Mouse (Mus musculus) bone marrow macrophage, adult 2 months (primary cell): ENCODE measurements around the gene Hipk4.

Experiments
- CTCF ChIP-seq: IDR thresholded peaks from 2 replicates; pipeline ENCODE4 v1.5.1; 2012; ENCODE audit warnings: low read depth, mild to moderate bottlenecking, low read length, moderate library complexity
- POLR2A ChIP-seq: IDR thresholded peaks from 2 replicates; pipeline ENCODE4 v1.6.1; 2012; ENCODE audit warnings: mild to moderate bottlenecking, low read depth, low read length, borderline replicate concordance

DNA sequence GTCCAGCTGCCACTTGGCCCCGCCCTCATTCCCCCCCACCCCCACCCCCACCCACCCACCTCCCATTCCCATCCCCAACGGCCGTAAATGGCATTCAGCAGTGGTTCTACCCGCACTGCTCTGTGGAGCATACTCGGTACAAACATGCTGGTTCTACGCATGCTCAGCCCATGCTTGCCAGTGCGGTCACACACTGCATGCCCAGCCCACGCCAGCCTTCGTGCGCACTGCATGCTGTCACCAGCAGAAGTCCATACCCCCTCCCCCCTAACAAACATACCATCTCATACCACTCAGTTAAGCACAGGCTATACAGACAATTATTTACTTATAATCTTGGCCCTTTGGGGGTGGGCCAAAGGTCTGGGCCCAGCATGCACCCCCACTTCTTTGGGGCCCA, 8.6 kb downstream of the Hipk4 start:
- TF ChIP-seq CTCF = no peak
- no peak for TF ChIP-seq POLR2A
